In the genomic region with DNA sequence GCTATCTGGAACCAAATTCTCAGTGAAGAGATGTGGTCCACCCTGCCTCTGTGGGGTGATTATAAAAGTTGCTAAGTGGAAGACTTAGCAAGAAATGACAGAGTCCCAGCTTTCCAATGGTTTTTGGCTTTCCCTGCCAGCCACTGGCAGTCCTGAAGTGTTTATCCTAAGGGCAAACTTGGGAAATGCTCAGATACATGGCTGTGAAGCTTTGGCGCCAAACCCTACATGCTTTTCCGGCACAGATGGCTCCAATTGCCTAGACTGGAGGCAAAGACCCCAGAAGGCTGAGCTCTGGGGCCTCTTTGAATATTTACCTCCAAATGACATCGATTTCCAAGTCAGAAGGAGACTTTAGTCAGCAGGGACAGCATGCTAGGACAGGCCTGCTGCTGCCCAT, we compare ENCODE assay signal across 23 mouse cellular contexts.
DNase-seq lines count a peak whose midpoint lies in the region; ATAC-seq and TF ChIP-seq lines count a peak whose summit lies in the region.
"Had no signal": no experiment of that assay in that cellular context is flagged by ENCODE, and none has a peak within 500 bp of the region (broad histone marks: within the 10 kb centered on the region; RNA-seq: fewer than 3 reads in every experiment).

No protein-coding gene starts in this region.

- no peaks in the 10 kb centered on the region for H3K9me3 ChIP-seq in forebrain, postnatal 0 days (ENCODE audit: low read length)
- no peaks in the 10 kb centered on the region for H3K9me3 ChIP-seq in forebrain, embryonic 15.5 days
- H3K9me3 ChIP-seq in limb, embryonic 10.5 days (replicated peaks), result no peaks in the 10 kb centered on the region
- H3K9me3 ChIP-seq: G1E had no signal

- H3K4me2 ChIP-seq in forebrain, postnatal 0 days (ENCODE audit: low read depth), result no peak overlapping the region
- H3K4me2 ChIP-seq in forebrain, embryonic 15.5 days (replicated peaks), result no peak overlapping the region

- no peak overlapping the region for H3K4me3 ChIP-seq in forebrain, postnatal 0 days (ENCODE audit: low read depth, low read length)
- no peak overlapping the region for H3K4me3 ChIP-seq in forebrain, embryonic 15.5 days
- H3K4me3 ChIP-seq in limb, embryonic 10.5 days, result no peak overlapping the region

- no peak for ATAC-seq in cerebellum, adult (ENCODE audit: insufficient number of reproducible peaks, low FRiP score, low TSS enrichment)
- peak; percentile 80 for ATAC-seq in forebrain, postnatal 0 days
- ATAC-seq in forebrain, embryonic 15.5 days (replicated peaks), result no peak
- ATAC-seq: activated CD4-positive, CD25-positive, alpha-beta regulatory T cell, adult 4 months; CD4-positive, CD25-positive, alpha-beta regulatory T cell, adult 4 months; Patski had no signal

- H3K4me1 ChIP-seq in forebrain, postnatal 0 days (ENCODE audit: insufficient read depth), result no peaks in the 10 kb centered on the region
- H3K4me1 ChIP-seq in forebrain, embryonic 15.5 days, result no peaks in the 10 kb centered on the region
- H3K4me1 ChIP-seq in limb, embryonic 10.5 days, result peaks cover 4% of the 10 kb centered on the region; the same call in 1 of the 2 replicates

- TF ChIP-seq CTCF in forebrain, postnatal 0 days (IDR thresholded peaks at IDR 0.05; ENCODE audit: low read depth), result no peak
- no peak for TF ChIP-seq CTCF in brain, embryonic 14.5 days (IDR thresholded peaks at IDR 0.05; ENCODE audit: borderline replicate concordance, extremely low read depth, insufficient read depth, insufficient read length)

- DNase-seq in cerebellum, postnatal 10 days, result peak; percentile 12 to 31
- DNase-seq in forebrain, postnatal 0 days, result peak; percentile 61
- DNase-seq in brain, embryonic 14.5 days (ENCODE audit: low read depth), result peak; percentile 24
- DNase-seq in limb, embryonic 10.5 days (ENCODE audit: low spot score), result no peak
- no peak for DNase-seq in testis, postnatal 14 days (ENCODE audit: low spot score)
- no peak for DNase-seq in retina, postnatal 1 day
- DNase-seq: adrenal gland, adult 2 months; adrenal gland, adult 8-10 months; adrenal gland, postnatal 10 days; adrenal gland, postnatal 14 days; adrenal gland, postnatal 25 days; adrenal gland, postnatal 36 days; B cell, adult 2 months; cerebellum, adult 11 months; cerebellum, adult 11-12 months; cerebellum, adult 18-20 months; cerebellum, adult 2 months had no signal

- no peak overlapping the region for H3K9ac ChIP-seq in forebrain, postnatal 0 days
- H3K9ac ChIP-seq in forebrain, embryonic 15.5 days (replicated peaks), result no peak overlapping the region

- no peak overlapping the region for H3K27ac ChIP-seq in forebrain, postnatal 0 days (ENCODE audit: low read depth, low read length)
- H3K27ac ChIP-seq in forebrain, embryonic 15.5 days (replicated peaks), result no peak overlapping the region
- 0 out of 2 replicates have a peak overlapping the region, but pooled peaks have one; percentile 19 for H3K27ac ChIP-seq in limb, embryonic 10.5 days

- no peaks in the 10 kb centered on the region for H3K36me3 ChIP-seq in forebrain, postnatal 0 days (ENCODE audit: insufficient read depth)
- H3K36me3 ChIP-seq in forebrain, embryonic 15.5 days, result no peaks in the 10 kb centered on the region
- no peaks in the 10 kb centered on the region for H3K36me3 ChIP-seq in limb, embryonic 10.5 days
- H3K36me3 ChIP-seq: G1E had no signal

- TF ChIP-seq POLR2A in brain, embryonic 14.5 days (IDR thresholded peaks at IDR 0.05; ENCODE audit: borderline replicate concordance, extremely low read depth, insufficient read depth, insufficient read length, poor library complexity, severe bottlenecking), result no peak

- WGBS in forebrain, postnatal 0 days, result 62% methylated on average over 3 of the region's 3 CpGs
- 76% methylated on average over 3 of the region's 3 CpGs for WGBS in forebrain, embryonic 15.5 days
- WGBS in limb, embryonic 10.5 days, result 80% methylated on average over 3 of the region's 3 CpGs

- no peaks in the 10 kb centered on the region for H3K27me3 ChIP-seq in forebrain, postnatal 0 days (ENCODE audit: insufficient read depth, low read length)
- H3K27me3 ChIP-seq in forebrain, embryonic 15.5 days, result no peaks in the 10 kb centered on the region
- H3K27me3 ChIP-seq in limb, embryonic 10.5 days (ENCODE audit: low read depth, poor library complexity, severe bottlenecking), result no peaks in the 10 kb centered on the region

Comparison
In these comparisons a context has a peak if more than half of its experiments do, and no peak if none do; other contexts are left out.
1. DNase-seq: peak in cerebellum, postnatal 10 days (2 of 2), forebrain, postnatal 0 days (single experiment) and brain, embryonic 14.5 days (single experiment); none in limb, embryonic 10.5 days (single experiment), testis, postnatal 14 days (single experiment) and retina, postnatal 1 day (single experiment).